Mouse (Mus musculus) ovary, postnatal 36 days (tissue): ENCODE measurements around the gene Ppp1r36.
A peak's percentile ranks its signal among the peaks of the same experiment; 100 is the strongest.
"Not testable (repeated sequence)": the region's sequence is repeated elsewhere in the genome, so short reads cannot be mapped to it uniquely, and the experiment has no call there.

Experiments
- DNase-seq: peaks from one replicate; pipeline ENCODE4 v3.0.0; 2022; ENCODE audit warnings: low spot score, mixed read lengths

Ppp1r36 gene

GRCm38 (mm10) chr12:76397281-76397680, 20.1 kb upstream of the Ppp1r36 start:
- no peak for DNase-seq

DNA sequence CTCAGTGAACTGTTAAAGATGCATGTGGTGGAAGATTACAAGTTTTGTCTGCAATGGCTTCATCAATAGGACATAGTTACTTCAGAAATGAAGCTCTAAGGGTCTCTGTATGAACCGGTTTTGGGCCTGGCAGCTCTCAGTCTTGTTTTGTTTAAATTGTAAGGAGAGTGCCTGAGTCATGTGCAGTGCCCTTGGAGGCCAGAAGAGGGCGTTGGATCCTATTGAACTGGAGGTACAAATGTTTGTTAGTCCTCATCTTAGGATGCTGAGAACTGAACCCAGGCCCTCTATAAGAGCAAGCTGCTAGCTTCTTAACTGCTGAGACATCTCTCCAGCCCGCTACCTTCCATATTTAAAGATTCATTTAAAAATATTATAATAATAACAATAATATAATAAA, 15.7 kb upstream of the Ppp1r36 start:
- DNase-seq: no peak

GRCm38 (mm10) chr12:76402991-76403885, 14.1 kb upstream of the Ppp1r36 start:
- DNase-seq: no peak

DNA sequence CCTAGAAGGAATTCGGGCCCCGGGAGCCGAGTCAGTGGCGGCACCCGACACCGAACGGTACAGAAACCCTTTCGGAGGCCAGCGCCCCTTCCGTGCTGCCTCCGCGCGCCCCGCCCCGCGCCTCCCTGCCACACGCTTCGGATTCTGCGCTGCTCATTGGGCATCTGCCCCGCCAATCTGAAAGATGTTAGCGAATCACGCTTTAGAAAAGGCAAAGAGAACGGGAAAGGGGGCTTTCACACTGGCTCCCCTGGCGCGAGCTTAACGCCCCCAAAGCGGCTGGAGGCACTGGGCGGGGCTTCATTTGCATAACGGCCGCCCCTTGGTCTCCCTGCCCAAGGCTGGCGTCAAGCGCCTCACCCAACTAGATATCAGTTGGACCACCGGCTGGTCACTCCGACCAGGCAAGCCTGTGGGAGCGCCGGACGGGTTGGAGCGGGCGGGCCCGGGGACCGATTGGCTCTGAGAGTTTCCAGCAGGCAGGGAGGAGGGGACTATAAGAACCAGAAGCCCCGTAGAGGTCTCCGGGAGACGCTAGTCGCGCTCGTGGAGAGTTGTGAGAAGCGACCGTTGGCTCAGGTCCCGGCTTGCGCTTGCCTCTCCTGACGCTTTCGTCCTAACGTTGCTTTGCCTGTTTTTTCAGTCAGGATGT, 13.3 kb upstream of the Ppp1r36 start, which contains the start of gene Hspa2:
Hspa2 (plus strand) TSS at position 291 of the 652 bp plus-strand sequence.
- peak; percentile 100 for DNase-seq

- no peak for DNase-seq
These were observed 12.5 kb upstream of the Ppp1r36 start for GRCm38 (mm10) chr12:76404836-76405182.

GRCm38 (mm10) chr12:76405183-76405970, 12.0 kb upstream of the Ppp1r36 start:
- peak; percentile 24 for DNase-seq

DNA sequence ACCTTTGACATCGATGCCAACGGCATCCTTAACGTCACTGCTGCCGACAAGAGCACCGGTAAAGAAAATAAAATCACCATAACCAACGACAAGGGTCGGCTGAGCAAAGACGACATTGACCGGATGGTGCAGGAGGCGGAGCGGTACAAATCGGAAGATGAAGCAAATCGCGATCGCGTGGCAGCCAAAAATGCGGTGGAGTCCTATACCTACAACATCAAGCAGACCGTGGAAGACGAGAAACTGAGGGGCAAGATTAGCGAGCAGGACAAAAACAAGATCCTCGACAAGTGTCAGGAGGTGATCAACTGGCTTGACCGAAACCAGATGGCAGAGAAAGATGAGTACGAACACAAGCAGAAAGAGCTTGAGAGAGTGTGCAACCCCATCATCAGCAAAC, 11.4 kb upstream of the Ppp1r36 start:
- peak; percentile 11 for DNase-seq

DNA sequence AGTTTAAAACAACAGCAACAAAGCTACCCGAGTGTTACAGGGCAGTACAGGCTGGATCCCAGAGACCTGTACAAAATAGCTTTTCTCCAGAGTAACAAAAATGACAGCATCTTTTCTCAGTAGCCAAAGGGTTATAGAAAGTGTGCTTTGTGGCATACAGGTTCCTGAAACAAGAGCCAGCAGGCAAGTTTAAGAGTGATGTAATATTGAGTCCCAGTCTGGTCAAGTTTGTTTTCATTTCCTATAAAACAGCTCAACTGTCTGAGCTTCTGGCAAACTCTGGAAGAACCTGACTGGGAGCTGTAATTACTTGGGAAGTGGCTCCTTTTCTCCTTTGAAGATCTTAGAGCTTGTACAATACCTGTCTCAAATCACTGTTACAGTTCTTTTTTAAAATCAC, 10.2 kb upstream of the Ppp1r36 start:
- no peak for DNase-seq

GRCm38 (mm10) chr12:76409166-76409565, 8.2 kb upstream of the Ppp1r36 start:
- DNase-seq: no peak

- DNase-seq: no peak
These were observed 1.8 kb upstream of the Ppp1r36 start for GRCm38 (mm10) chr12:76415383-76416010.

- no peak for DNase-seq
These were observed 1.0 kb downstream of the Ppp1r36 start for GRCm38 (mm10) chr12:76418346-76418745.

DNA sequence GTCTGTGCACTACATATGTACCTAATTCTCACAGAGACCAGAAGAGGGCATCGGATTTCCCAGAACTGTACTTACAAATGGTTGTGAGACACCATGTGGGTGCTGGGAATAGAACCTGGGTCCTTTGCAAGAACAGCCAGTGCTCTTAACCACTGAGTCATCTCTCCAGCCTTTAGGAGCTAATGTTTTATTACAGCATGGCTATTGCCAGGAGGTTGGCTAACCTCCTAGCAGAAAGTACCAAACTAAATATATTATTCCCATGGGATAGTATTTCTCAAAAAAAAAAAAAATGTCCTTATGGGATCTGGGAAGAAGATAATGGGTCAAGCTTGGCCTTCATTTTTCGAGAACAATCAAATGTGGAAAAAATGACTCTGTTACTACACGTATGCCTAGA, 7.9 kb downstream of the Ppp1r36 start:
- DNase-seq: no peak

DNA sequence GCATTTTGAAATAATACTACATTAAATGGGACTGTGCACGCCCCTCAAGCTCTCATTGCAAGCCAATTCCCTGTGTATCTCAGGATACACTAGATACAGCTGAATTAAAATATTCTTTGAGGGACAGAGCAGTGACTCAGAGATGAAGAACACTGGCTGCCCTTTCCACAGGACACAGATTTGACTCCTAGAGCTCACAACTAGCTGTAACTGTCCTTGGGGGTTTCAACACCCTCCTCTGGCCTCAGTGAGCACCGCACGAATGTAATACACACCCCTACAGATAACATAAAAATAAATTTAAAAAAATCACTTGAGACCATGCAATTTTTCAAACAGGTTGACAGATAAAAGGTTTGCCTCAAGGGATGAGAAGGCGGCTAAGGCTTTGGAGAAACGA, 10.2 kb downstream of the Ppp1r36 start:
- no peak for DNase-seq

- no peak for DNase-seq
These were observed 13.6 kb downstream of the Ppp1r36 start for GRCm38 (mm10) chr12:76430879-76431406.

DNA sequence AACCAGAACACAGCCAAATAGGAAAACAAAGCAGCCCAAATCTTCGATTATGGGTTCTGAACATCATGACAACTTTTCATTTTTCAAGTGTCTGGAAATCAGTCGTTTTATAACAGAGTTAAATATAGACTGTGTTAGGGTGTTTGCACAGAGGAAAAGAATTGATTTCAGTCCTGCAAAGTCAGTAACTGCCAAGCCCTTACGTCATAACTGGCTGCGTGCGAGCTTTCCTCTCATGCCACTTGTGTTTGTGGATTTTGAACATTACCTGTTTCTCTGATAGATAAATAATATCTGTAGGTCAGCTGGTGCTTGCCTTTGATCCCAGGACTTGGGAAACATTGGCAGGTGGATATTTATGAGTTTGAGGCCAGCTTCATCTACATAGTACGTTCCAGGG, 14.1 kb downstream of the Ppp1r36 start:
- DNase-seq: no peak

- DNase-seq: no peak
These were observed 16.8 kb downstream of the Ppp1r36 start for GRCm38 (mm10) chr12:76434111-76434510.

GRCm38 (mm10) chr12:76435084-76435483, 17.7 kb downstream of the Ppp1r36 start:
- peak; percentile 11 for DNase-seq

GRCm38 (mm10) chr12:76435549-76435948, 18.2 kb downstream of the Ppp1r36 start:
- no peak for DNase-seq

GRCm38 (mm10) chr12:76443488-76443887, 26.1 kb downstream of the Ppp1r36 start:
- not testable (repeated sequence) for DNase-seq

DNA sequence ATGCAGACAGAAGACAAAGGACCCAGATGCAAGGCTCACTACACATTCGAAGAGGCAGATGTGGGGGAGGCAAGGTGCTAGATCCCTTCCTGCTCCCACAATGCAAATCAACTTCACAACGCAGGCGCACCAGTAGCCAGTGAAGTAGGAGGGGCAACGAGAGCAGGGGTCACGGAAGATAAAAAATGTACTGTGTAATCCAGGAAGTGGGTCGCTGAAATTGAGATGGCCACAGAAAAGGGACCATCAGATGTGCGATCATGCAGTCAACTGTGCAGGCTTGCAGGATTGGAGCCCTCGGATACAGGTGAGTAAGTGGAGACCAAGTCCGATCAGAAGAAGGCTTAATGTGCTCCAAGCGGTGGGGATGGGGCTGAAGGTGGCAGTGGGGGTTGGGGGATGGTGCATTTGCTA, 27.0 kb downstream of the Ppp1r36 start:
- DNase-seq: no peak

GRCm38 (mm10) chr12:76444862-76445261, 27.5 kb downstream of the Ppp1r36 start:
- DNase-seq: no peak

GRCm38 (mm10) chr12:76446201-76446600, 28.9 kb downstream of the Ppp1r36 start:
- no peak for DNase-seq
